8 mouse cellular contexts compared by ENCODE assay signal in genomic region chr8:70139026-70139857, GRCm38 (mm10). TPM values are rescaled to one million over a fixed set of nuclear protein-coding genes. Genes with fewer than 3 reads are reported as not detected.
DNase-seq lines count a peak whose midpoint lies in the region; ATAC-seq and TF ChIP-seq lines count a peak whose summit lies in the region.

Gene Rfxank (minus strand): TSS chr8:70139154.
Gene Borcs8 (plus strand): TSS chr8:70139499.
Gene Mef2b (plus strand): TSS chr8:70139711.

- H3K79me2 ChIP-seq in heart, adult 2 months (replicated peaks; ENCODE audit: control insufficient read depth, insufficient read depth, low read length): no peaks in the 10 kb centered on the region

- peak; percentile 98 for ATAC-seq in embryonic facial prominence, embryonic 14.5 days (ENCODE audit: low read depth)
- peak; percentile 97 for ATAC-seq in limb, embryonic 13.5 days (ENCODE audit: low FRiP score, low read depth)
- peak; percentile 96 for ATAC-seq in midbrain, embryonic 16.5 days

- peak within 1 kb of the TSS; percentile 62 for H3K4me2 ChIP-seq in embryonic facial prominence, embryonic 14.5 days (ENCODE audit: low read depth, low read length)
- H3K4me2 ChIP-seq in limb, embryonic 13.5 days (replicated peaks): peak within 1 kb of the TSS; percentile 88
- peak within 1 kb of the TSS; percentile 93 for H3K4me2 ChIP-seq in midbrain, embryonic 16.5 days (ENCODE audit: low read length)

- peak within 1 kb of the TSS; percentile 72 for H3K27ac ChIP-seq in embryonic facial prominence, embryonic 14.5 days (replicated peaks; ENCODE audit: low read depth, low read length)
- peak within 1 kb of the TSS; percentile 94 for H3K27ac ChIP-seq in heart, adult 2 months
- peak within 1 kb of the TSS; percentile 83 for H3K27ac ChIP-seq in limb, embryonic 13.5 days
- H3K27ac ChIP-seq in midbrain, embryonic 16.5 days (ENCODE audit: low read length): peak within 1 kb of the TSS; percentile 87

- peaks cover 43% of the 10 kb centered on the region for H3K36me3 ChIP-seq in embryonic facial prominence, embryonic 14.5 days (ENCODE audit: control insufficient read depth, insufficient read depth, low read length)
- no peaks in the 10 kb centered on the region for H3K36me3 ChIP-seq in heart, adult 2 months (ENCODE audit: control insufficient read depth, insufficient read depth, low read length)
- H3K36me3 ChIP-seq in limb, embryonic 13.5 days: peaks cover 50% of the 10 kb centered on the region
- H3K36me3 ChIP-seq in midbrain, embryonic 16.5 days (ENCODE audit: control insufficient read depth, insufficient read depth, low read length): peaks cover 14% of the 10 kb centered on the region

- peak within 1 kb of the TSS; percentile 56 for H3K4me3 ChIP-seq in embryonic facial prominence, embryonic 14.5 days (ENCODE audit: low read depth, low read length)
- peak within 1 kb of the TSS; percentile 75 for H3K4me3 ChIP-seq in heart, adult 2 months
- peak within 1 kb of the TSS; percentile 89 for H3K4me3 ChIP-seq in limb, embryonic 13.5 days
- H3K4me3 ChIP-seq in midbrain, embryonic 16.5 days (ENCODE audit: low read depth, low read length): peak within 1 kb of the TSS; percentile 67

- TF ChIP-seq EP300 in heart, adult 2 months (IDR thresholded peaks at IDR 0.05; ENCODE audit: insufficient read depth, low read depth, low read length): peak; percentile 48; the same call in 1 of the 2 replicates

- no peak for TF ChIP-seq CTCF in heart, adult 2 months (IDR thresholded peaks at IDR 0.05)

- peak within 1 kb of the TSS; percentile 72 for H3K9ac ChIP-seq in embryonic facial prominence, embryonic 14.5 days (ENCODE audit: low read depth, low read length)
- peak within 1 kb of the TSS; percentile 75 for H3K9ac ChIP-seq in heart, adult 2 months (ENCODE audit: low read depth, low read length)
- H3K9ac ChIP-seq in limb, embryonic 13.5 days: peak within 1 kb of the TSS; percentile 86
- peak within 1 kb of the TSS; percentile 74 for H3K9ac ChIP-seq in midbrain, embryonic 16.5 days (ENCODE audit: low read depth, low read length)

- H3K27me3 ChIP-seq in embryonic facial prominence, embryonic 14.5 days (replicated peaks; ENCODE audit: control insufficient read depth, insufficient read depth, low read length): no peaks in the 10 kb centered on the region
- no peaks in the 10 kb centered on the region for H3K27me3 ChIP-seq in heart, adult 2 months (ENCODE audit: control insufficient read depth, insufficient read depth, low read length)
- H3K27me3 ChIP-seq in limb, embryonic 13.5 days: no peaks in the 10 kb centered on the region
- H3K27me3 ChIP-seq in midbrain, embryonic 16.5 days (ENCODE audit: control insufficient read depth, insufficient read depth, low read depth, low read length): no peaks in the 10 kb centered on the region

- DNase-seq in 3T3-L1 (ENCODE audit: low read depth, low spot score): peak; percentile 100
- DNase-seq in adrenal gland, postnatal 4 days (ENCODE audit: low spot score in 2 of 2): peak; percentile 94 to 98
- DNase-seq in embryonic facial prominence, embryonic 14.5 days (ENCODE audit: low spot score): peak; percentile 100
- peak; percentile 97 to 99 for DNase-seq in heart, adult 2 months
- DNase-seq in kidney, adult 8-10 months: peak; percentile 100
- DNase-seq in spleen, postnatal 10 days (ENCODE audit: low spot score in 2 of 2): peak; percentile 94 to 99

- peak; percentile 88 for TF ChIP-seq POLR2A in heart, adult 2 months (IDR thresholded peaks at IDR 0.05; ENCODE audit: insufficient read depth, low read depth, low read length)

- H3K4me1 ChIP-seq in embryonic facial prominence, embryonic 14.5 days (ENCODE audit: control insufficient read depth, insufficient read depth, low read length): peaks cover 12% of the 10 kb centered on the region
- peaks cover 9% of the 10 kb centered on the region for H3K4me1 ChIP-seq in heart, adult 2 months (ENCODE audit: control insufficient read depth, insufficient read depth, low read length)
- peaks cover 21% of the 10 kb centered on the region for H3K4me1 ChIP-seq in limb, embryonic 13.5 days
- peaks cover 21% of the 10 kb centered on the region for H3K4me1 ChIP-seq in midbrain, embryonic 16.5 days (ENCODE audit: control insufficient read depth, insufficient read depth, low read length)

- H3K9me3 ChIP-seq in embryonic facial prominence, embryonic 14.5 days (ENCODE audit: control insufficient read depth, low read length): no peaks in the 10 kb centered on the region
- H3K9me3 ChIP-seq in limb, embryonic 13.5 days: no peaks in the 10 kb centered on the region
- H3K9me3 ChIP-seq in midbrain, embryonic 16.5 days (replicated peaks; ENCODE audit: control insufficient read depth, low read length, poor library complexity, severe bottlenecking): no peaks in the 10 kb centered on the region

- intact Hi-C loops in heart, adult 2 months (cut with DNase I): loop anchor here (1.0 to 2.0 kb wide), 3 partner anchors 8 to 96 kb away; partner anchors contain the start of genes Mau2, Nr2c2ap, Sugp1 and Tmem161a

- WGBS in embryonic facial prominence, embryonic 14.5 days: under 1% methylated on average over 46 of the region's 46 CpGs
- under 1% methylated on average over 46 of the region's 46 CpGs for WGBS in heart, adult 2 months
- under 1% methylated on average over 46 of the region's 46 CpGs for WGBS in limb, embryonic 13.5 days
- 0% methylated on average over 46 of the region's 46 CpGs for WGBS in midbrain, embryonic 16.5 days

RNA-seq across cellular contexts. Expression of gene Rfxank, which starts in this region (rescaled TPM):
- 10 to 100 TPM; 15.9 to 18.9 TPM for total RNA-seq in adrenal gland, postnatal 4 days (2021)
- 13.0 and 17.1 TPM in 2 replicates for polyA plus RNA-seq in embryonic facial prominence, embryonic 14.5 days (2014; fragmentation: Nextera tagmentation; extraction: Ambion mirVana)
- total RNA-seq in heart, adult 2 months (2021): 10 to 100 TPM; 18.1 to 18.6 TPM
- polyA plus RNA-seq in heart, adult 2 months (2012; rRNA removed): 30.9 and 41.5 TPM in 2 replicates
- polyA plus RNA-seq in limb, embryonic 13.5 days (2015; fragmentation: Nextera tagmentation; extraction: Ambion mirVana): 23.8 and 26.0 TPM in 2 replicates
- 10.7 and 11.8 TPM in 2 replicates for polyA plus RNA-seq in midbrain, embryonic 16.5 days (2015; fragmentation: Nextera tagmentation; extraction: Ambion mirVana)

RNA-seq across cellular contexts. Expression of gene Borcs8, which starts in this region (rescaled TPM):
- 10 to 100 TPM; 55.5 to 56.4 TPM for total RNA-seq in adrenal gland, postnatal 4 days (2021)
- 45.1 and 54.0 TPM in 2 replicates for polyA plus RNA-seq in embryonic facial prominence, embryonic 14.5 days (2014; fragmentation: Nextera tagmentation; extraction: Ambion mirVana)
- 10 to 100 TPM; 22.6 to 23.7 TPM for total RNA-seq in heart, adult 2 months (2021)
- 45.3 and 46.6 TPM in 2 replicates for polyA plus RNA-seq in heart, adult 2 months (2012; rRNA removed)
- 51.0 and 56.0 TPM in 2 replicates for polyA plus RNA-seq in limb, embryonic 13.5 days (2015; fragmentation: Nextera tagmentation; extraction: Ambion mirVana)
- polyA plus RNA-seq in midbrain, embryonic 16.5 days (2015; fragmentation: Nextera tagmentation; extraction: Ambion mirVana): 48.7 and 55.5 TPM in 2 replicates

RNA-seq across cellular contexts. Expression of gene Mef2b, which starts in this region (rescaled TPM):
- total RNA-seq in adrenal gland, postnatal 4 days (2021): 1 to 10 TPM; 1.5 to 1.6 TPM
- polyA plus RNA-seq in embryonic facial prominence, embryonic 14.5 days (2014; fragmentation: Nextera tagmentation; extraction: Ambion mirVana): 4.9 and 5.1 TPM in 2 replicates
- total RNA-seq in heart, adult 2 months (2021): under 1 TPM; 0.25 to 0.44 TPM
- polyA plus RNA-seq in heart, adult 2 months (2012; rRNA removed): 0.27 and 0.38 TPM in 2 replicates
- 0.38 TPM in 2 replicates for polyA plus RNA-seq in limb, embryonic 13.5 days (2015; fragmentation: Nextera tagmentation; extraction: Ambion mirVana)
- polyA plus RNA-seq in midbrain, embryonic 16.5 days (2015; fragmentation: Nextera tagmentation; extraction: Ambion mirVana): 0.51 and 0.73 TPM in 2 replicates

Comparison
In these comparisons a context has a peak if more than half of its experiments do, and no peak if none do; other contexts are left out.
1. Peak in every context shown above with its lines: DNase-seq, ATAC-seq, H3K4me3 ChIP-seq and H3K27ac ChIP-seq.